Mouse (Mus musculus) bone marrow, adult 2 months (tissue): ENCODE results near the gene Sun2.

Experiments used
- CTCF ChIP-seq: fragments of 200-500 bp; IDR thresholded peaks from 2 replicates; pipeline ENCODE4 v1.5.1; 2011; ENCODE audit warnings: low read length, control low read depth; ENCODE audit not compliant: control insufficient read depth, insufficient read depth
- POLR2A ChIP-seq: fragments of 200-500 bp; IDR thresholded peaks from 2 replicates; pipeline ENCODE4 v1.6.1; 2011; ENCODE audit warnings: low read depth, mild to moderate bottlenecking, control low read depth, low read length, borderline replicate concordance; ENCODE audit not compliant: control insufficient read depth

GRCm38 (mm10) chr15:79774117-79775027, 32.0 kb upstream of the Sun2 start:
- TF ChIP-seq POLR2A = no peak
- no peak for TF ChIP-seq CTCF
